Mouse (Mus musculus) midbrain, embryonic 11.5 days (tissue): Measurements from ENCODE around the gene Rnf8. TPM values are rescaled to one million over a fixed set of nuclear protein-coding genes. Genes with fewer than 3 reads are reported as not detected.

Source experiments
- ATAC-seq: fragments of 200-750 bp; cut with Nextera tagmentation; 2 replicates; pipeline ENCODE4 v1.8.0; 2017; ENCODE audit warnings: moderate TSS enrichment, moderate library complexity; ENCODE audit not compliant: low FRiP score
- DNase-seq: peaks from one replicate; pipeline ENCODE4 v3.0.0; 2015; ENCODE audit warnings: low spot score; ENCODE audit errors: missing footprints
- H3K27ac ChIP-seq: fragments of 300-500 bp; sonication (generic); 2 replicates; pipeline ENCODE4 v1.5.1; 2014; ENCODE audit warnings: low read depth, low read length
- H3K27me3 ChIP-seq: fragments of 300-500 bp; sonication (generic); 2 replicates; pipeline ENCODE4 v1.6.1; 2014; ENCODE audit warnings: mild to moderate bottlenecking, low read length, moderate library complexity, mixed read lengths; ENCODE audit not compliant: control insufficient read depth, insufficient read depth
- H3K36me3 ChIP-seq: fragments of 300-500 bp; sonication (generic); 2 replicates; pipeline ENCODE4 v1.6.1; 2014; ENCODE audit warnings: mild to moderate bottlenecking, low read length, moderate library complexity, mixed read lengths; ENCODE audit not compliant: control insufficient read depth, insufficient read depth
- H3K4me1 ChIP-seq: fragments of 300-500 bp; sonication (generic); 2 replicates; pipeline ENCODE4 v1.6.1; 2014; ENCODE audit warnings: low read length; ENCODE audit not compliant: control insufficient read depth, insufficient read depth
- H3K4me2 ChIP-seq: fragments of 300-500 bp; sonication (generic); 2 replicates; pipeline ENCODE4 v1.6.1; 2014; ENCODE audit warnings: mild to moderate bottlenecking, moderate library complexity
- H3K4me3 ChIP-seq: fragments of 300-500 bp; sonication (generic); 2 replicates; pipeline ENCODE4 v1.5.1; 2014; ENCODE audit warnings: low read depth, low read length
- H3K9ac ChIP-seq: fragments of 300-500 bp; sonication (generic); 2 replicates; pipeline ENCODE4 v1.6.1; 2014; ENCODE audit warnings: low read length
- H3K9me3 ChIP-seq: fragments of 300-500 bp; sonication (generic); 2 replicates; pipeline ENCODE4 v1.6.1; 2016; ENCODE audit warnings: low read length; ENCODE audit not compliant: control insufficient read depth
- WGBS: fragments of 180-500 bp; shearing (Covaris S2); extraction: QIAGEN DNeasy Blood & Tissue Kit; methylation state at CpG from one replicate; pipeline ENCODE4 v1.1.7; 2014; 5-methylcytosine and 5-hydroxymethylcytosine counted together
- polyA plus RNA-seq: library from polyadenylated mRNA; unstranded; fragments of >200 nt; fragmentation: Nextera tagmentation; extraction: Ambion mirVana; gene quantifications from 2 replicates; pipeline ENCODE4 v1.2.1, GENCODE M21; 2014

Gene Rnf8
- polyA plus RNA-seq, 1 experiment from 2014 or later, result 106 TPM

GRCm38 (mm10) chr17:29681669-29682068 lies 67.1 kb downstream of the Rnf8 start:
- no peak overlapping the region for H3K9ac ChIP-seq
- peaks cover 12% of the 10 kb centered on the region; the same call in 1 of the 2 replicates for H3K36me3 ChIP-seq
- H3K27me3 ChIP-seq, result no peaks in the 10 kb centered on the region
- H3K4me3 ChIP-seq, result no peak overlapping the region
- 95% methylated on average over 9 of the region's 9 CpGs for WGBS
- H3K4me2 ChIP-seq, result no peak overlapping the region
- ATAC-seq, result no peak
- H3K27ac ChIP-seq, result no peak overlapping the region
- H3K4me1 ChIP-seq, result no peaks in the 10 kb centered on the region
- no peaks in the 10 kb centered on the region for H3K9me3 ChIP-seq
- DNase-seq, result no peak

- Histone ChIP-seq H3K4me2 (no peak overlapping the region), H3K36me3 (peaks cover 14% of the 10 kb centered on the region; the same call in 1 of the 2 replicates), H3K9me3 (no peaks in the 10 kb centered on the region), H3K27ac (no peak overlapping the region), H3K27me3 (no peaks in the 10 kb centered on the region), H3K4me3 (no peak overlapping the region), H3K4me1 (no peaks in the 10 kb centered on the region), H3K9ac (no peak overlapping the region)
- ATAC-seq, result no peak
- no peak for DNase-seq
- 81% methylated on average over 7 of the region's 7 CpGs for WGBS
Measured at GRCm38 (mm10) chr17:29682261-29682660, 67.7 kb downstream of the Rnf8 start.

GRCm38 (mm10) chr17:29683127-29683526 lies 68.5 kb downstream of the Rnf8 start:
- H3K4me2 ChIP-seq, result no peak overlapping the region
- H3K9me3 ChIP-seq, result no peaks in the 10 kb centered on the region
- no peak overlapping the region for H3K4me3 ChIP-seq
- DNase-seq (no peak), ATAC-seq (no peak)
- no peaks in the 10 kb centered on the region for H3K4me1 ChIP-seq
- H3K9ac ChIP-seq, result no peak overlapping the region
- peaks cover 17% of the 10 kb centered on the region for H3K36me3 ChIP-seq
- 90% methylated on average over 2 of the region's 2 CpGs for WGBS
- H3K27me3 ChIP-seq, result no peaks in the 10 kb centered on the region
- H3K27ac ChIP-seq, result no peak overlapping the region

- H3K27me3 ChIP-seq, result no peaks in the 10 kb centered on the region
- no peaks in the 10 kb centered on the region for H3K9me3 ChIP-seq
- H3K9ac ChIP-seq, result no peak overlapping the region
- H3K36me3 ChIP-seq, result peaks cover 20% of the 10 kb centered on the region
- no peak overlapping the region for H3K4me3 ChIP-seq
- no peak overlapping the region for H3K27ac ChIP-seq
- no peak overlapping the region for H3K4me2 ChIP-seq
- 95% methylated on average over 4 of the region's 4 CpGs for whole genome bisulfite sequencing
- no peaks in the 10 kb centered on the region for H3K4me1 ChIP-seq
- ATAC-seq (no peak), DNase-seq (no peak)
Measured at GRCm38 (mm10) chr17:29684275-29684674, 69.7 kb downstream of the Rnf8 start.

- H3K4me1 ChIP-seq, result no peaks in the 10 kb centered on the region
- H3K4me2 ChIP-seq, result no peak overlapping the region
- H3K9me3 ChIP-seq, result no peaks in the 10 kb centered on the region
- no peak overlapping the region for H3K27ac ChIP-seq
- H3K27me3 ChIP-seq, result no peaks in the 10 kb centered on the region
- peaks cover 28% of the 10 kb centered on the region for H3K36me3 ChIP-seq
- no peak overlapping the region for H3K9ac ChIP-seq
- DNase-seq, result no peak
- 97% methylated on average over 5 of the region's 5 CpGs for WGBS
- ATAC-seq, result no peak
- H3K4me3 ChIP-seq, result no peak overlapping the region
Measured at GRCm38 (mm10) chr17:29686771-29687170, 72.2 kb downstream of the Rnf8 start.

- DNase-seq (no peak), ATAC-seq (no peak)
- no peak overlapping the region for H3K9ac ChIP-seq
- no peak overlapping the region for H3K4me2 ChIP-seq
- no peaks in the 10 kb centered on the region for H3K9me3 ChIP-seq
- 85% methylated on average over 6 of the region's 6 CpGs for WGBS
- H3K4me1 ChIP-seq, result no peaks in the 10 kb centered on the region
- no peaks in the 10 kb centered on the region for H3K27me3 ChIP-seq
- H3K36me3 ChIP-seq, result peaks cover 28% of the 10 kb centered on the region
- H3K27ac ChIP-seq, result no peak overlapping the region
- H3K4me3 ChIP-seq, result no peak overlapping the region
Measured at GRCm38 (mm10) chr17:29687373-29687772, 72.8 kb downstream of the Rnf8 start.

GRCm38 (mm10) chr17:29688610-29689009 lies 74.0 kb downstream of the Rnf8 start:
- Histone ChIP-seq H3K36me3 (peaks cover 26% of the 10 kb centered on the region), H3K9me3 (no peaks in the 10 kb centered on the region), H3K27ac (no peak overlapping the region), H3K4me1 (no peaks in the 10 kb centered on the region), H3K4me3 (no peak overlapping the region), H3K27me3 (no peaks in the 10 kb centered on the region), H3K9ac (no peak overlapping the region), H3K4me2 (no peak overlapping the region)
- 95% methylated on average over 10 of the region's 10 CpGs for WGBS
- ATAC-seq, result no peak
- no peak for DNase-seq

GRCm38 (mm10) chr17:29690257-29690656 lies 75.7 kb downstream of the Rnf8 start:
- no peak overlapping the region for H3K27ac ChIP-seq
- ATAC-seq, result no peak
- no peaks in the 10 kb centered on the region for H3K9me3 ChIP-seq
- H3K4me3 ChIP-seq, result no peak overlapping the region
- no peak overlapping the region for H3K9ac ChIP-seq
- H3K4me2 ChIP-seq, result no peak overlapping the region
- no peak for DNase-seq
- WGBS, result 91% methylated on average over 6 of the region's 6 CpGs
- H3K27me3 ChIP-seq, result no peaks in the 10 kb centered on the region
- peaks cover 30% of the 10 kb centered on the region for H3K36me3 ChIP-seq
- no peaks in the 10 kb centered on the region for H3K4me1 ChIP-seq

GRCm38 (mm10) chr17:29692827-29693226 lies 78.2 kb downstream of the Rnf8 start:
- Histone ChIP-seq H3K9ac (no peak overlapping the region), H3K4me3 (no peak overlapping the region), H3K36me3 (peaks cover 33% of the 10 kb centered on the region), H3K27me3 (no peaks in the 10 kb centered on the region), H3K4me1 (no peaks in the 10 kb centered on the region), H3K4me2 (no peak overlapping the region), H3K9me3 (no peaks in the 10 kb centered on the region), H3K27ac (no peak overlapping the region)
- DNase-seq (no peak), ATAC-seq (no peak)
- 96% methylated on average over 2 of the region's 2 CpGs for WGBS

- no peak for ATAC-seq
- 85% methylated on average over 2 of the region's 2 CpGs for WGBS
- H3K36me3 ChIP-seq, result peaks cover 36% of the 10 kb centered on the region
Measured at GRCm38 (mm10) chr17:29693571-29693970, 79.0 kb downstream of the Rnf8 start.

More at GRCm38 (mm10) chr17:29693571-29693970, 79.0 kb downstream of the Rnf8 start:
- Histone ChIP-seq H3K4me2 (no peak overlapping the region), H3K9ac (no peak overlapping the region), H3K4me1 (no peaks in the 10 kb centered on the region), H3K27me3 (no peaks in the 10 kb centered on the region), H3K4me3 (no peak overlapping the region), H3K27ac (no peak overlapping the region), H3K9me3 (no peaks in the 10 kb centered on the region)
- DNase-seq, result no peak
